Mouse (Mus musculus): ENCODE data around the gene Dusp14. TPM values are rescaled to one million over a fixed set of nuclear protein-coding genes. Genes with fewer than 3 reads are reported as not detected.

Gene Dusp14
- polyA plus RNA-seq, 2 experiments, result 15.3 to 21.9 TPM

DNA sequence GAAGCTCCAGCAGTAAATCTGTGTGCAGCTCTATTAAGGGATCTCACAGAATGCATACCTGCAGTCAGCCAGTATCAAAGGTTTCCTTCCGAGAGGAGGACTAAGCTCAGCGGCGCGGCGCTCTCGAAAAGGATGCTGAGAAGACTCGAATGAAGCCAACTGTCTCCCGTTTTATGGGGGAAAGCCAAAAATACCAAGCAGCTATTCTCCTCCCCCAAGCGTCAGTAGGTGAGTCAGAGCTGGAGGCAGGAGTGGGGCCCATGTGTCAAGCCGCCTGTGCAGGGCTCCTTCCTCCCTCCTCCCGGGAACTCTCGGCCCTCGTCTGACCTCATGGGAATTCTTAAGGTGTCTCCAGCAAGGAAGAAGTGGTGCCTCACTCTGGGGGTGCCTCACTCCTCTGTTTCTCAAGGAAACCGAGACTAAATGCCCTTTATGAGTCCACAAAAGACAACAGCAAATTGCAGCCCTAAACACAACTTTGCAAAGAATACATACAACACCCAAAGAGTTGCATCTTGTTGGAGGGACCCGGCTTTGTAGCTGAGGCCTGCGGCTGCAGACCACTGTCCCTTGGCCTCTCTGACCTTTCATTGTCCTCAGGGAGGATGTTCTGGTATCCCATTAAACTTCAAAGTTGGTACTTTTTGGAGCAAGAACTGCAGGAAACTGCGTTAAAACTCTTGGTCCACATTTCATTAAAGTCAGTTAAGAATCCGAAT, 2.0 kb downstream of the Dusp14 start:
- DNase-seq (ENCODE audit: low spot score), result no peak
- peak overlapping the region; percentile 86 for H3K4me2 ChIP-seq (replicated peaks; ENCODE audit: low read depth, low read length, severe bottlenecking)
- no peak overlapping the region for H3K27ac ChIP-seq (replicated peaks; ENCODE audit: low read depth, low read length)
- WGBS, result 2% methylated on average over 18 of the region's 18 CpGs
- H3K36me3 ChIP-seq (ENCODE audit: control insufficient read depth, insufficient read depth, low read length), result no peaks in the 10 kb centered on the region
- H3K4me1 ChIP-seq (ENCODE audit: control insufficient read depth, insufficient read depth, low read length), result peaks cover 20% of the 10 kb centered on the region
- no peak for TF ChIP-seq POLR2A (IDR thresholded peaks at IDR 0.05; ENCODE audit: borderline replicate concordance, extremely low read depth, insufficient read depth, insufficient read length)
- H3K9ac ChIP-seq (ENCODE audit: low read depth, low read length, severe bottlenecking), result peak overlapping the region; percentile 17; the same call in 1 of the 2 replicates
- H3K27me3 ChIP-seq (ENCODE audit: control insufficient read depth, insufficient read depth, low read length), result peaks cover 18% of the 10 kb centered on the region
- H3K4me3 ChIP-seq (replicated peaks; ENCODE audit: low read length), result peak overlapping the region; percentile 73
- ATAC-seq (ENCODE audit: low FRiP score, low read depth), result no peak
- no peaks in the 10 kb centered on the region for H3K9me3 ChIP-seq (ENCODE audit: control insufficient read depth, low read length)

DNA sequence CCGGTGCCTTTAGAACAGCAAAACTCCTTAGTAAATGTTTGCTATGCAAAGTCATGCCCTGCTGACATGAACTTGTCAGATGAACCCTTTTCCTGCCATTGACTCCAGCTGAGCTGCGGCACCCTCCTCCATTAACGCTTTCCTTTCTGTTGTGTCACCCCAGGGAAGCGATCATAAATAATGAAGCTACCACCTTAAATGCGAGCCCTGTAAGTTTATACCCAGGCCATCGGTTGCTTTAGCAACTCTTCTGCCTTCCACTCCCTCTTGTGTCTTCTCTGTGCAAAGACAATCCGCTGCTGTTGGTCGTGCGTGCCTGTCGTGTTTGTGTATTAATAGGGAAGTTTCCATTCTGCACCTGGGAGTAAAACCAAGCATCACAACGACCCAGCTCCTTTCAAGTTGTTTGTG, 3.0 kb downstream of the Dusp14 start:
- ATAC-seq (ENCODE audit: low FRiP score, low read depth), result no peak
- Histone ChIP-seq H3K4me2 (replicated peaks; ENCODE audit: low read depth, low read length, severe bottlenecking) (no peak overlapping the region), H3K9me3 (ENCODE audit: control insufficient read depth, low read length) (no peaks in the 10 kb centered on the region), H3K27ac (replicated peaks; ENCODE audit: low read depth, low read length) (no peak overlapping the region), H3K27me3 (ENCODE audit: control insufficient read depth, insufficient read depth, low read length) (peaks cover 18% of the 10 kb centered on the region), H3K9ac (ENCODE audit: low read depth, low read length, severe bottlenecking) (no peak overlapping the region), H3K4me3 (replicated peaks; ENCODE audit: low read length) (0 out of 2 replicates have a peak overlapping the region, but pooled peaks have one; percentile 2), H3K36me3 (ENCODE audit: control insufficient read depth, insufficient read depth, low read length) (no peaks in the 10 kb centered on the region), H3K4me1 (ENCODE audit: control insufficient read depth, insufficient read depth, low read length) (peaks cover 20% of the 10 kb centered on the region)
- TF ChIP-seq POLR2A (IDR thresholded peaks at IDR 0.05; ENCODE audit: borderline replicate concordance, extremely low read depth, insufficient read depth, insufficient read length), result no peak
- DNase-seq (ENCODE audit: low spot score), result peak; percentile 29
- WGBS, result 5% methylated on average over 11 of the region's 11 CpGs

DNA sequence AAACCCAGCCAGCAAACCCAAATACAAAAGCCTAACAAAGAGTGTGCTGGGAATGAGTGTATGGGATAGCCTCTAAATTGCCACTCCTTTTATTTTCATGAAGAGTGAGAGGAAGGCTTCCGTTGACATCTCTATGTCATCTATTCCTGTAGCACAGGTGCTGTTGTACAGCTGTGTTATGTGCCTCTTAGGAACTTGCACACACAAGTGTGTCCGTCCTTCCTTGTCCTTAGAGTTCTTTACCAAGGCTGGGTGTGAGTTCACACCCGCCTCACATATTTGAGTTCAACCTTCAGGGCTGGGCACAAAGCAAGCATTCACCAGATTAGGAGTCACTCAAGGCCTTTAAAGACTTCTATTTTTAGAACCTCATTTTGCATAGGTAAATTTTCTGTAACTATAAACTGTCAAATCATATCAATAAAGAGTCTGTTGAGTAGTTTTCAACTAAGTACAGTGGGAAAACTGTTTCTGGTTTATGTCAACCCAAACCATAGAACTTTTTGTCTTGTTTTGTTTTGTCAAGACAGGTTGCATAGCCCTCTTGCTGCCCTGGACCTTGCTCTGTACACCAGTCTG, 5.3 kb downstream of the Dusp14 start:
- DNase-seq (ENCODE audit: low spot score) (no peak), ATAC-seq (ENCODE audit: low FRiP score, low read depth) (no peak)
- no peak overlapping the region for H3K4me2 ChIP-seq (replicated peaks; ENCODE audit: low read depth, low read length, severe bottlenecking)
- TF ChIP-seq POLR2A (IDR thresholded peaks at IDR 0.05; ENCODE audit: borderline replicate concordance, extremely low read depth, insufficient read depth, insufficient read length), result no peak
- H3K36me3 ChIP-seq (ENCODE audit: control insufficient read depth, insufficient read depth, low read length), result no peaks in the 10 kb centered on the region
- H3K9me3 ChIP-seq (ENCODE audit: control insufficient read depth, low read length), result no peaks in the 10 kb centered on the region
- no peak overlapping the region for H3K4me3 ChIP-seq (replicated peaks; ENCODE audit: low read length)
- H3K4me1 ChIP-seq (ENCODE audit: control insufficient read depth, insufficient read depth, low read length), result peaks cover 18% of the 10 kb centered on the region
- peaks cover 14% of the 10 kb centered on the region for H3K27me3 ChIP-seq (ENCODE audit: control insufficient read depth, insufficient read depth, low read length)
- WGBS, result 86% methylated on average over 3 of the region's 3 CpGs
- no peak overlapping the region for H3K27ac ChIP-seq (replicated peaks; ENCODE audit: low read depth, low read length)
- H3K9ac ChIP-seq (ENCODE audit: low read depth, low read length, severe bottlenecking), result no peak overlapping the region

DNA sequence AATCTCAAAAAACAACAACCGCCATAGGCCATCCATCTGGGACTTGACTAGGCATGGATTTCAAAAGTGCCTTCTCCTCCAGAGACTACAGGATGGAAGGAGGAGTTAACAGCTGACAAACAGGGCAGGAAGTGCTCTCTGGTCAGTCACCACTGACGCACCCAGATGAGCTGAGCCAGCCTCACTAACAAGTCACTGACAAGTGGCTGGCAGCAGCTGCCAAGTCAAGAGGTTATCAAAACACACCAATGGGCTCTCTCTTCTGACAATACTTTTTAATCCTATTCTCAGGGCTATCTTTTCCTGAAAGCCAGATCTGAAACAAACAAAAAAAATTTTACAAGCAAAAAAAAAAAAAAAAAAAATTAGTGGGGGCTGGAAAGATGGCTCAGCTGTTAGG, 6.3 kb downstream of the Dusp14 start:
- Histone ChIP-seq H3K4me1 (ENCODE audit: control insufficient read depth, insufficient read depth, low read length) (peaks cover 16% of the 10 kb centered on the region), H3K27me3 (ENCODE audit: control insufficient read depth, insufficient read depth, low read length) (peaks cover 13% of the 10 kb centered on the region), H3K9me3 (ENCODE audit: control insufficient read depth, low read length) (no peaks in the 10 kb centered on the region), H3K36me3 (ENCODE audit: control insufficient read depth, insufficient read depth, low read length) (no peaks in the 10 kb centered on the region), H3K27ac (replicated peaks; ENCODE audit: low read depth, low read length) (no peak overlapping the region), H3K4me3 (replicated peaks; ENCODE audit: low read length) (no peak overlapping the region), H3K9ac (ENCODE audit: low read depth, low read length, severe bottlenecking) (no peak overlapping the region), H3K4me2 (replicated peaks; ENCODE audit: low read depth, low read length, severe bottlenecking) (no peak overlapping the region)
- no peak for TF ChIP-seq POLR2A (IDR thresholded peaks at IDR 0.05; ENCODE audit: borderline replicate concordance, extremely low read depth, insufficient read depth, insufficient read length)
- DNase-seq (ENCODE audit: low spot score) (no peak), ATAC-seq (ENCODE audit: low FRiP score, low read depth) (no peak; the same call in 1 of the 2 replicates)
- 50% methylated on average over 2 of the region's 2 CpGs for WGBS

DNA sequence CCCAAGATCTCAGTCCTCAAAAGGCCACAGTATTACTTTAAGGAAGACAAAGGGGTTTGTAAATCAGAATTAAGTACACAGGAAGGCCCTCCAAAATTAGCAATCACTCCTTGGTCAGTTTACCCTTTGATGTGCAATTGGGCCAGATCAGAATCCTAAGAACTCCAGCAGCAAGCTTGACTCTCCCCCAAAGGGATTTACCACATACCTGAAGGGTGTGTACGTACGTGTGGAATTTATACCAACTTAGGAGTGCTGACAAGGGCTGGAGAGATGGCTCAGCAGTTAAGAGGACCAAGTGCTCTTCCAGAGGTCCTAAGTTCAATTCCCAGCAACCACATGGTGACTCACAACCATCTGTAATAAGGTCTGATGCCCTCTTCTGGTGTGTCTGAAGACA, 7.2 kb downstream of the Dusp14 start:
- 77% methylated on average over 2 of the region's 2 CpGs for WGBS
- no peaks in the 10 kb centered on the region for H3K9me3 ChIP-seq (ENCODE audit: control insufficient read depth, low read length)
- H3K9ac ChIP-seq (ENCODE audit: low read depth, low read length, severe bottlenecking), result no peak overlapping the region
- no peak for TF ChIP-seq POLR2A (IDR thresholded peaks at IDR 0.05; ENCODE audit: borderline replicate concordance, extremely low read depth, insufficient read depth, insufficient read length)
- no peak overlapping the region for H3K4me2 ChIP-seq (replicated peaks; ENCODE audit: low read depth, low read length, severe bottlenecking)
- H3K36me3 ChIP-seq (ENCODE audit: control insufficient read depth, insufficient read depth, low read length), result no peaks in the 10 kb centered on the region
- no peak overlapping the region for H3K4me3 ChIP-seq (replicated peaks; ENCODE audit: low read length)
- peaks cover 11% of the 10 kb centered on the region for H3K27me3 ChIP-seq (ENCODE audit: control insufficient read depth, insufficient read depth, low read length)
- H3K4me1 ChIP-seq (ENCODE audit: control insufficient read depth, insufficient read depth, low read length), result peaks cover 9% of the 10 kb centered on the region
- DNase-seq (ENCODE audit: low spot score), result no peak
- H3K27ac ChIP-seq (replicated peaks; ENCODE audit: low read depth, low read length), result no peak overlapping the region
- no peak for ATAC-seq (ENCODE audit: low FRiP score, low read depth)
